Mouse (Mus musculus): ENCODE measurements around the gene E2f6.

- no peak for TF ChIP-seq CTCF (IDR thresholded peaks at IDR 0.05; ENCODE audit: control insufficient read depth, insufficient read depth, low read length)
- TF ChIP-seq POLR2A (IDR thresholded peaks at IDR 0.05; ENCODE audit: borderline replicate concordance, control insufficient read depth, low read depth, low read length) = no peak
Measured at GRCm38 (mm10) chr12:16853431-16854165, 42.8 kb downstream of the E2f6 start.
